Mouse (Mus musculus): Measurements from ENCODE around the gene Lhfpl3.
"Not testable (repeated sequence)": the region's sequence is repeated elsewhere in the genome, so short reads cannot be mapped to it uniquely, and the experiment has no call there.

The Lhfpl3 gene

DNA sequence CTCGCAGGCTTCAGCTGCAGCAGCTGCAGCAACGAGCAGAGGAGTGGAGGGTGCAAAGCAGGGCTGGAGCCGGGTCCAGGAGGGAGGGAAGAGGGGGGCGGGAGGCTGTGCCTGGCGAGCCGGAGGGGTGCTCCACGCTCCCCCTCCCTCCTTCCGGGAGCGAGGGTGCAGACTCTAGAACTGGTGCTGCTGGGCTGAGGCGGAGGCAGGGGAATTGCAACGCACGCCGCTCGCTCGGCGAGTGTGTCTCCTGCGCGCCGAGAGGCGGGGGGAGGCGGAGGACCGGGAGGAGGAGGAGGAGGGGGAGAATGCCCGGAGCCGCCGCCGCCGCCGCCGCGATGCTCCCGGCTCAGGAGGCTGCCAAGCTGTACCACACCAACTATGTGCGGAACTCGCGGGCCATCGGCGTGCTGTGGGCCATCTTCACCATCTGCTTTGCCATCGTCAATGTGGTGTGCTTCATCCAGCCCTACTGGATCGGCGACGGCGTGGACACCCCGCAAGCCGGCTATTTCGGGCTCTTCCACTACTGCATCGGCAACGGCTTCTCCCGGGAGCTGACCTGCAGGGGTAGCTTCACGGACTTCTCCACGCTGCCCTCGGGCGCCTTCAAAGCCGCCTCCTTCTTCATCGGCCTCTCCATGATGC lies at the start of gene Lhfpl3:
Lhfpl3 (plus strand) TSS at position 175 of the 648 bp plus-strand sequence.
- peak; percentile 5 for DNase-seq

DNA sequence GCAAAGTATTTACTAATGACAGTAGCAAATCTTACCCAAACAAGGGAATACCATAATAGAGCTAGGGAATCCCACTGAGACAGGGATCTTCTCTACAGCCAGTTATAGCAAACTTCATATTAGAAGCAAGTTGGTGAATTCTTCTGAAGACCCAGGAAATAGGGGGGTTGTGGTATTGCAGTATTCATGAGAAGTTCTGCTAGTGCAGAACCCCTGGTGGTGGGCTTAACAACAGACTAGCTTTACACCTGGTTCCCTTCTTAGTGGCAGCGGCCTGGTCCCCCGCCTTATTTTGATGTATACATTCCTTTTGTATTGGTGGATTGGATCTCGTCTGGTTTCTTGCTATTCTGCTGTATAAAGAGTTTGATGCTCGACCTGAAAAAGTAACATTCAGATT lies 39.6 kb upstream of the Lhfpl3 start:
- not testable (repeated sequence) for DNase-seq

DNA sequence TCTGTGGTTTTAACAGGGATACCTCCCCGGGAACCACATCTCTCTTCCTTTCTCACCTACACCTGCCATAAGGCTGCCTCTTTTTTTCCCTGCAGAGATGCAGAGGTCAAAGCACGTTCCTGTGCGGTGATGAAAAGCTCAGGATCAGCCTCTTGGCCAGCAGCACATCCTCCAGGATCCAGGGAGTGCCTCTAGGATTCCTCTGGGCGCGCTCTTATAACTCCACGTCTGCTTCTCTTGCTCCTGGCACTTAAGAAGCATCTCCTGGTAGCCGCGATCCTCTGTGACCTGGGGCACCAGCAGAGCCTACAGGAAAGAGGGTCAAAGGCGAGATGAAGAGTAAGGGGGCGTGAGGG lies 352 bp upstream of the Lhfpl3 start:
- DNase-seq, result no peak

- DNase-seq, result peak; percentile 3
These were observed 718 bp downstream of the Lhfpl3 start for GRCm38 (mm10) chr5:22746533-22747021.

- peak; percentile 3 for DNase-seq
These were observed 1.4 kb downstream of the Lhfpl3 start for GRCm38 (mm10) chr5:22747305-22747704.

- DNase-seq, result no peak
These were observed 11.4 kb downstream of the Lhfpl3 start for GRCm38 (mm10) chr5:22757261-22757660.

DNA sequence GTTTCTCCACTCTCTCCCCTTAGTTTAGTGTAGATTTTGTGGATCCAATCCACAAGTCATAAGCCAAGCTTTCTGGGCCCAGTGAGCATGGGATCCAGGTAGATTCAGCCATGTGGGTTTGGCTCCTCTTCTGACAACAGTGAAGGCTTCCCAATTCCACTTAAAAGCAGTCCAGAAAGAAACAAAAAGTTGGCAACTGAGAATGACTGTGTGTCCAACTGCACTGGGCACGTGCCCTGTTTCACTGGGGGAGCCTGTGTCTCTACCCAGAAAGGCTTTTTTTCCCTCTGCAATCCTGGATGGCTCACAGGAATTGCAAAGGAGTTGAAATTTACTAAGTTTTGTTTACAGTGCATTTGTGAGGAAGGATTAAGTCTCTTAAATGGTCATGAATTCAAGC lies 24.9 kb downstream of the Lhfpl3 start:
- no peak for DNase-seq

DNA sequence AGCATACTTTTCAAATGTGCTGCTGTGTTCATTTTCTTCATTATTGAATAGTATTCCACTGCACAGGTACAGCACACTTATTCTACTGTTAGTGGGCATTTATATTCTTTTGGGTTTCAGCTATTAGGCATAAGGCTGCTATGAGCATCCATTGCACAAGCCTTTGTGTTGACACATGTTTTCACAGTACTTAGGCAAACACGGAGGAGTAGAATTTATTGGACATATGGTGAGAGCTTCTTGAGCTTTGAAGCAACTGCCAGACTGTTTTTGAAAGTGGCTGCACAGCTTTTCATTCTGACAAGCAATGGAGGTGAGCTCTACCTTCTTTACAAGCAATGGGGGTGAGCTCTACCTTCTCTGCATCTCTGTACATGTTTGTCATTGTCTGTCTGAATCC lies 49.5 kb downstream of the Lhfpl3 start:
- DNase-seq, result no peak

GRCm38 (mm10) chr5:22813426-22813825 lies 67.6 kb downstream of the Lhfpl3 start:
- no peak for DNase-seq

DNA sequence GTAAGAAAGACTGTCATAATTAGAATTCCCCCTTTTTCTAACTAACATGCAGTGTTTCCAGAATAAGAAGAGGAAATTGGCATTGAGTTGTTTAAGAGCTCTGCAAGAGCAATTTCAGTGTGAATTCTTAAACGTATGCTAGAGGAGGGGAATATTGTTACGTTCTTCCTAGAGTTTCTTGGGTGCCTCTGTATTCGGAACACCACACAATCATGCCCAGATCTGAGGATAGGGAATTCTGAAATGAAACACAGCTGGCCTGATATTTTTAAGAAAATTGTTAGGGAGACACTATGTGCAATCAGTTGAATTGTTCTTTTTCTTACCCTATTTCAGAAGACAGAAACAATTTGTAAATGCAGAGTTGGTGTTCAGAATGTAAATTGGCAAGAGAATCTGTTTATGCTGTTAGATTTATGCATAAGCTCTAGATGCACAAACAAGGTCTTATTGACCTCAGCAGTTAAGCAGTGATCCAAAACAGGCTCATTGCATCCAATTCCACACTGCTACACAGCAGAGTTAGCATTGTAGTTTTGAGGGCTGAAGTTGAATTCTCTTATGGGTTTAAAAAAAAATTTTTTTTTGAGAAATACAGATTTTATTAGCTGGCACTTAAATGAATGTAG lies 84.1 kb downstream of the Lhfpl3 start:
- DNase-seq, result no peak

DNA sequence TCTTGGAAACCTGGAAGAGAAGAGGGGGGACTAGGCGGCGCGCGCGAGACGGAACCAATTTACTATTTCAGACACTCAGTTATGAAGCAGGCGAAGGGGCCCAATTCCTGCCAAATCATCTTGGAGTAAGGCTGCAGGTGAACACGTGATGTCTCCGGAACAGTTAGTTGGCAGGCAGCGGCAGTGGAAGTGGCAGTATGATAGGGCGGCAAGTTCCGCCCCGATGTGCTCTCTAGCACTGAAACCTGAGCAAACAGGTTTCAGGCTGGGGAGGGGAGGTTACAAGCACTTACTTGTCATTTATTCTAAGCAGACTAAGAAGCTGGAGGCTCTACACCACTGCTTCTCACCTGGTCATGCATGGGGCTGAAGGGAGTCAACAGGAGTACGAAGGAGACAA lies 105.7 kb downstream of the Lhfpl3 start:
- DNase-seq, result no peak

GRCm38 (mm10) chr5:22853503-22853902 lies 107.6 kb downstream of the Lhfpl3 start:
- no peak for DNase-seq

GRCm38 (mm10) chr5:22856480-22856879 lies 110.6 kb downstream of the Lhfpl3 start:
- no peak for DNase-seq

DNA sequence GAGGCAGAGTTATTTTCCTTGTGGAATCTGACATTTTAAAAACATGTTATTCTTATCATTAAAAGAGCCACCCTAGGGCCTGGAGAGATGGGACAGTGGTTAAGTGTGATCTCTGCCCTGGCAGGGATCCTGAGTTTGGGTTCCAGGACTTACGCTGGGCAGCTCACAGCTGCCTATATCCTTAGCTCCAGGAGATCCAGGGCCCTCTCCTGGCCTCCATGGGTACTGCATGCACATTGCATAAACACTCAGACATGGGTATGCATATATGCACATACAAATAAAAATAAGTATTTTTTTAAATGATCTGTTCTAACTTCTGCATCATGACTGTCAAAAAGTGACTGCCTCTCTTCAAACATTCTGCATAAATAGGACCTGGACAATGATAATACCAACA lies 115.5 kb downstream of the Lhfpl3 start:
- no peak for DNase-seq

- no peak for DNase-seq
These were observed 123.2 kb downstream of the Lhfpl3 start for GRCm38 (mm10) chr5:22869031-22869430.

DNA sequence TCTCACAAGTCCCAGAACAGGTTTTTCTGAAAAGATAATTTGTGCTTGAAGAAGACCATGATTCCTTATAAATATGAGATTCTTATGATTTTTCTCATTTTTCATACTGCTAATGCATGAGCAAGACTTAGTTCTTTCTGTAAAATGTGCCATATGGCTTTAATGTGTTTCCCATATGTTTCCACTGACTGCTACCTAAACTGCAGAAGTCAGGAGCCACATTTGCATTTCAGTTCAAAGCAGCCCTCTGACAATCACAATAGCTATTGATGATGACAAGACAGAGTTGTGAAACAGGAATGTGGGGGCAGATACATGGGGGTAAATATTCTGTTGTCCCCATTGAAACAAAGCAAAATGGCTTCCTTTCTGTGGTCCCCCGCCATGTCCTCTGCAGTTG lies 126.6 kb downstream of the Lhfpl3 start:
- no peak for DNase-seq

GRCm38 (mm10) chr5:22888345-22888744 lies 142.5 kb downstream of the Lhfpl3 start:
- no peak for DNase-seq

- DNase-seq, result no peak
These were observed 143.6 kb downstream of the Lhfpl3 start for GRCm38 (mm10) chr5:22889481-22889880.

DNA sequence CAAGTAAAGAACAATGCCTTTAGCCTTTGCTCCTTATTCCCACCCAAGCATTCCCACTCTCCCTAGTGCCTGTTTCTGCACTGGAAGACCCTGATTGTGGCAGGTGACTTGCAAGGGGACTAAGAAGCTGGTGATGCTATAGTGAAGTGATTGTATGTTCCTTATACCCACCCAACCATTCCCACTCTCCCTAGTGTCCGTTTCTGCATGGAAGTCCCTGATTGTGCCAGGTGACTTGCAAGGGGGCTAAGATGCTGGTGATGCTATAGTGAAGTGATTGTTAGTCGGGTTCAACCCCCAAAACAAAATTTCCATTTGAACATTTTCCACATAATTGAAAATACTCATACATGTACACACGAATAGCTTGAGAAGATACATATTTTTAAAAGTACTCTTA lies 151.4 kb downstream of the Lhfpl3 start:
- no peak for DNase-seq

DNA sequence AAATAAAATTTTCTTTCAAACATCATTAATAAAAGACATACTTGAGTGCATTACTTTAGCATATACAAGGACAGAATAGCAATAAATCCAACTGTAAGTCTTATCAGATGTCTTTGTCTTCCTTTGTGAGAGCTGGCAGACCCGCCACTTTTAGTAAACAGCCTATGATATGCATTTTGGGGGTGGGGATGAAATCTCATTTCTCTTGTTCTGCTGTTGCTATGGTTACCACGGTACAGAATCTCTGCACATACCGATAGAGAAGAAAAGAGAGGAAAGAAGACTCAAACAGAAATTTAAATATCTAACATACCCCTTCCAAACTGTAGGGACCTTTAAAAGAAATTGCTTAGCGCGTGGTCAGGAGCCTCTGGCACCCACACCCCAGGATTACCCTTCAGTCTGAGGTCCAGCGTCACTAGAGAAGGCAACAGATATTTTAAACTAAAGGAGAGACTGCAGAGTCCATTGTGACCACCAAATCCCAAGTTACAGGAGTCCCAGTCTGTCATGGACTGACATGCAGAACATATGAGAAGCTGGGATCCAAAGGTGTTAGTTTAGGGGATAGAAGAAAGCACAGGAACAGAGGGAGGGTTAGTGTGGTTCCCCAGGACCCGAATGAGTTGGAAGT lies 151.9 kb downstream of the Lhfpl3 start:
- no peak for DNase-seq

DNA sequence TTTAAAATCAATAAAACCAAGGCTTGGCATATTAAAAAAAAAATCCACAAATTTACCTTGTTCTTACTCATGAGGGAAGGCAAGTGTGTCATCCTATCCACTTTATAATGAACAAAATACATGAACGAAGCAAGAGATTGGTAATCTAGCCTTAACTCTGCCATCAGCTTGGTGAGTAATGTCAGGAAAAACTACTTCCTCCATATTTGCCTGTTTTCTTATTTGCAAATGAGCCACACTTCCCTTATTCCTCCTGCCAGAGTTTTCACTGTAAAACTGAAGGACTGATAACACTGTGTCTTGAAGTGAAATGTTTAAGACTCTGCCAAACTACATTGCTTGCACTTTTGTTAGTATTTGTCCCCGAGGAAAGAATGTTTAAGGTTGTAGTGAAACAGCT lies 152.7 kb downstream of the Lhfpl3 start:
- DNase-seq, result no peak

- no peak for DNase-seq
These were observed 154.1 kb downstream of the Lhfpl3 start for GRCm38 (mm10) chr5:22899913-22900312.

DNA sequence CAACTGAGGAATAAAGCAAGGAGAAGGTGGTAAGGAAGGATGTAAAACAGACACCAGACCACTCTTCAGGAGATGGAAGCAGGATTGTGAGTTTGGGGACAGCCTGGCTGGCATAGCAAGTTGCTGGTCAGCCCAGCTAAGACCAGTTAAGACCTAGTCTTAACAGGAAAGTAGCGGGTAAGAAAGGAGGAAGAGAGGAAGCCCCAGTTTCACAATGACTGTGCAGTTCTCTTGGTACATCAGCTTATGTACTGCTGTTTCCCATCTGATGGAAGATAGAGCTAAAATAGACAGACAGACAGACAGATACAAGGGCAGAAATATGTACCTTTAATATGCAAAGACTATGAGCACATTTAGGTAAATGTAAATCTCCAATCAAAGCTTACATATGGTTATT lies 171.3 kb downstream of the Lhfpl3 start:
- DNase-seq, result no peak

DNA sequence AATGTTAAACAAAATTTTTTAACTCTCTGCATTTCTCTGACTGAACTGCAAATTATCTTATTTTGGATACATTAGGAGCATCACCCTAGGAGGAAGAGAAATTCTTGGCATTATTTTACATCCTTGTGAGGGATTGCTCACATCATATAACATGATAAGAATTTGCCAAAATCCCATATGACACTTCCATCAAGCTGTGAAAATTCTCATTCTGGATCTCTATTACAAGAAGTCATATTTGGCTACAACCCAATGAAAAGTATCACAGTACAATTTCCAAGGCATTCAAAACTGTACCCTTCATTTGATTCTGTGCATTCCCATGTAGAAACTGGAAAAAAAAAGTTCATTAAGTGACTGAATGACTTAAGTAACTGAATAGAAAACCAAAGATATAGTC lies 180.3 kb downstream of the Lhfpl3 start:
- DNase-seq, result no peak
